Mouse (Mus musculus) MEL-GATA-1-ER (cell line): Measurements from ENCODE around the gene Dpp6.

Experiments
- DNase-seq: peaks from one replicate; pipeline ENCODE4 v3.0.0-alpha.2; 2012; ENCODE audit warnings: low read depth; ENCODE audit errors: extremely low read depth

Dpp6 gene

GRCm38 (mm10) chr5:27056436-27056835, 239.4 kb downstream of the Dpp6 start:
- DNase-seq, result no peak

GRCm38 (mm10) chr5:27060114-27060513, 243.1 kb downstream of the Dpp6 start:
- DNase-seq, result no peak

- DNase-seq, result no peak
Observed at GRCm38 (mm10) chr5:27063871-27064270, 246.9 kb downstream of the Dpp6 start.

GRCm38 (mm10) chr5:27066837-27067236, 249.8 kb downstream of the Dpp6 start:
- DNase-seq, result no peak

GRCm38 (mm10) chr5:27075131-27075591, 258.2 kb downstream of the Dpp6 start:
- no peak for DNase-seq

GRCm38 (mm10) chr5:27076046-27076445, 259.0 kb downstream of the Dpp6 start:
- no peak for DNase-seq

- DNase-seq, result no peak
Observed at GRCm38 (mm10) chr5:27077821-27078220, 260.8 kb downstream of the Dpp6 start.

GRCm38 (mm10) chr5:27081275-27081674, 264.3 kb downstream of the Dpp6 start:
- no peak for DNase-seq

- no peak for DNase-seq
Observed at GRCm38 (mm10) chr5:27083762-27084161, 266.8 kb downstream of the Dpp6 start.

GRCm38 (mm10) chr5:27108221-27108620, 291.2 kb downstream of the Dpp6 start:
- DNase-seq, result no peak

- no peak for DNase-seq
Observed at GRCm38 (mm10) chr5:27122479-27122878, 305.5 kb downstream of the Dpp6 start.

- no peak for DNase-seq
Observed at GRCm38 (mm10) chr5:27122944-27123343, 305.9 kb downstream of the Dpp6 start.

- DNase-seq, result no peak
Observed at GRCm38 (mm10) chr5:27126034-27126433, 309.0 kb downstream of the Dpp6 start.

GRCm38 (mm10) chr5:27133196-27133595, 316.2 kb downstream of the Dpp6 start:
- DNase-seq, result no peak

- no peak for DNase-seq
Observed at GRCm38 (mm10) chr5:27134436-27135005, 317.5 kb downstream of the Dpp6 start.

- DNase-seq, result no peak
Observed at GRCm38 (mm10) chr5:27147397-27147945, 330.5 kb downstream of the Dpp6 start.

GRCm38 (mm10) chr5:27151017-27151416, 334.0 kb downstream of the Dpp6 start:
- DNase-seq, result no peak

GRCm38 (mm10) chr5:27155671-27156070, 338.7 kb downstream of the Dpp6 start:
- DNase-seq, result no peak

- DNase-seq, result no peak
Observed at GRCm38 (mm10) chr5:27156366-27156765, 339.4 kb downstream of the Dpp6 start.

- DNase-seq, result no peak
Observed at GRCm38 (mm10) chr5:27161122-27161645, 344.2 kb downstream of the Dpp6 start.

GRCm38 (mm10) chr5:27168550-27168949, 351.5 kb downstream of the Dpp6 start:
- DNase-seq, result no peak

GRCm38 (mm10) chr5:27184963-27185362, 368.0 kb downstream of the Dpp6 start:
- DNase-seq, result no peak
